Mouse (Mus musculus): ENCODE data around the gene Casc4.

Casc4 gene

GRCm38 (mm10) chr2:121866632-121867050 lies at the start of gene Casc4:
Gene Casc4, plus strand, starts transcription at chr2:121866970.
- peak; percentile 88 for DNase-seq (ENCODE audit: low spot score)

DNA sequence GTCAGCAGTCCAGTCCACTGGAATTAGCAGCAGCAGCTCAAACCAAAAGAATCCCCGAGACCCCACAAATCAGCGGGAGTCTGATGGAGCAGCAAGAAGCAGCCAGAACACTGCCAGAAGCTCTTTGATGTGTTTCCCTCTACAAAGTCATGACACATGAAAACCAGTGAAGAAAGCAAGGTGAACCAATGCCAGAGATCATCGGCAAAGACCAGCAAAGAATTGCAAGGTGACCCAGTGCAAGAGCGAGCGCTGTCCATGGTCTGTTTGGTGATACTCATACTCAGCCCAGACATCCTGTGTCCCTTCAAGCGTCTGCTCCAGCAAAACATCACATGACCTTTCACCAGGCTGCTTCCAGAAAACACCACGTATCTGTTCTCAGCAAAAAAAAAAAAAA lies 45.0 kb upstream of the Casc4 start:
- DNase-seq (ENCODE audit: low spot score), result no peak

DNA sequence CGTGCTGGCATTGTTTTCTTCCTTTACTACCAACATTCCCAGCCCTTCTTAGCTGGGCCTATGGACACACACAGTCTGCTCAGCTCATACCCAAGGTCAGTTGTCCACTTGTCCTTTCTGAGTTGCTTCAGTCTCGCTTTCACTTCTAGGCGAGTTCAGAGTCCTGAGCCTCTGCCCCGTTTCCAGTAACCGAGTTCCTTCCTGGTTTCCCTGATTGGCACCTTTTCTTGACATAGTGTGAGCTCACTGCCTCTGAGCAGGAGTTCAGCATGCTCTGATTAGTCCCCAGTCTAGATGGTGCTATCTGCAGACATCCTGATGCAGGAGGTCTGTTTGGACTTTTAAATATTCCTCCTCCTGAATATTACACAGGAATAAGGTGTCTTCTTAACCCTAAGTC lies 42.1 kb upstream of the Casc4 start:
- no peak for DNase-seq (ENCODE audit: low spot score)

DNA sequence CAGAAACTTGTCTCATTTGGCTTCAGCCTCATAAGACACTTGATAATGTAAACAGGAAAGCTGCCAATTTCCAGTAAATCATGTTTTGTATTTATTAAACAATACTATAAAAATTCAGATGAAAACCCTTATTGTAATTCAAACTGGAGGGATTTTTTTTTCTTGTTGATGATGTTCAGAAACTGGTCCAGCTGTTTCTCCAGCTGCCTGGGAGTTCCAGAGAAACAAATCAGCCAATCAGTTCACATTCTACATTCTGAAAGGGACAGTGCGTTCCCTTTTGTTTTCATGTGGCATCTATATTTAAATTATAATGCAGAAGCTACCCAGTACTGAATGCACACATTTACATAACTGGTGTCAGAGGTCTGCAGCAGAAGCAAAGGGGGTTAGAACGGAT lies 40.6 kb upstream of the Casc4 start:
- no peak for DNase-seq (ENCODE audit: low spot score)

DNA sequence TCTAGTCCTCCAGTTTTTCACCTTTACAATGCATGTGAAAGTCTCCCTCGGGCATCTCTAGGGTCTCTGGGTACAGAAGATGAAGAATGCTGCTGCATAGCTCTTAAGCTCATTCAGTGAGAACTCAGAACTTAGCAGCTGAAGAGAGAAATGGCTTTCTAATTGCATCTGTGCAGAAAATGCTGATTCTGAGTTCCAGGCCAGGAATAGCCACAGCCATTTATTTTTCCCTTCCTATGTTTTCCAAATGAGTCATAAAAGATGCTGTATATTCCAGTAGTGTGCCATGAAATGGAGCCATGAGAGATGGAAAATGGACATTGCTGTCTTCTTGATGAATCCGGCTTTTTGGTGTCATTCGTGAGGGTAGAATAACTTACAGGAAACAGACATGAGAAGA lies 38.4 kb upstream of the Casc4 start:
- DNase-seq (ENCODE audit: low spot score), result no peak

- peak; percentile 62 for DNase-seq (ENCODE audit: low spot score)
Observed at GRCm38 (mm10) chr2:121832484-121832894, 34.3 kb upstream of the Casc4 start.

GRCm38 (mm10) chr2:121834926-121835325 lies 31.8 kb upstream of the Casc4 start:
- DNase-seq (ENCODE audit: low spot score), result no peak

GRCm38 (mm10) chr2:121841453-121841852 lies 25.3 kb upstream of the Casc4 start:
- no peak for DNase-seq (ENCODE audit: low spot score)

DNA sequence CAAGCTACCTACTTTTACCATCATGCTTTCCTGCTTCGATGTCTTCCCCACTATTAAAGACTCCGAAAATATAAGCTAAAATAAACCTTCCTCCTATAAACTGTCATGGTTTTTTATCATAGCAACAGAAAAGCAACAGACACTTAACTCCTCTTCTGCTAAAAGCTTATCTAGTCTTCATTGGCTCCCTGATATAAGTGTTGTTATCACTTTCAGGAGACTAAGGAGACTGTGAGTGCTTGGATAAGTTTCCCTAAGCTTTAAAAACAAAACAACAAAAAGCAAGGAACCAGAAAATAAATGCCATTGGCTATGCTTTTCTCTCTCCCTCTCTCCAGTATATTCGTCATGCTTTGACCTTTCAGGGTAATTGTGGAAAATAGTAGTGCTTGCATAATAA lies 24.5 kb upstream of the Casc4 start:
- no peak for DNase-seq (ENCODE audit: low spot score)

DNA sequence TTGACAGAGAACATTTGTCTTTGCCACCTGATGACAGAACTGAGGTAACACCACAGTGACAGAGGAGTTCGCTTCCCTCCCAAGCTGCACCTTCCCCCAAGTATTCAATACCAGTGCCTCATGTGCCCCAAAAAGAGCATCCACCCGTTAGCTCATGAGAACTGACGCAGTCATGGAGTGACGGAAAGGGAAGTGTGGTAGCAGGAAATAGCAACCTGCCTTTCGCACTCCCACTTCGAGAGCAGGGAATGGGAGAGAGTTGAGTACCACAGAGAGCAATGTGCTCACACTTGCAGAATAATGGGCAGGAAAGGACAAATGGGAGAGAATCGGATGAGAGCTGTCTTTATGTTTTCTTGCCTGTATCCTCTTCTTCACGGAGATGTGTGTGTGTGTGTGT lies 20.7 kb upstream of the Casc4 start:
- DNase-seq (ENCODE audit: low spot score), result no peak

GRCm38 (mm10) chr2:121852045-121852444 lies 14.7 kb upstream of the Casc4 start:
- DNase-seq (ENCODE audit: low spot score), result peak; percentile 51

GRCm38 (mm10) chr2:121853974-121854373 lies 12.8 kb upstream of the Casc4 start:
- DNase-seq (ENCODE audit: low spot score), result no peak

DNA sequence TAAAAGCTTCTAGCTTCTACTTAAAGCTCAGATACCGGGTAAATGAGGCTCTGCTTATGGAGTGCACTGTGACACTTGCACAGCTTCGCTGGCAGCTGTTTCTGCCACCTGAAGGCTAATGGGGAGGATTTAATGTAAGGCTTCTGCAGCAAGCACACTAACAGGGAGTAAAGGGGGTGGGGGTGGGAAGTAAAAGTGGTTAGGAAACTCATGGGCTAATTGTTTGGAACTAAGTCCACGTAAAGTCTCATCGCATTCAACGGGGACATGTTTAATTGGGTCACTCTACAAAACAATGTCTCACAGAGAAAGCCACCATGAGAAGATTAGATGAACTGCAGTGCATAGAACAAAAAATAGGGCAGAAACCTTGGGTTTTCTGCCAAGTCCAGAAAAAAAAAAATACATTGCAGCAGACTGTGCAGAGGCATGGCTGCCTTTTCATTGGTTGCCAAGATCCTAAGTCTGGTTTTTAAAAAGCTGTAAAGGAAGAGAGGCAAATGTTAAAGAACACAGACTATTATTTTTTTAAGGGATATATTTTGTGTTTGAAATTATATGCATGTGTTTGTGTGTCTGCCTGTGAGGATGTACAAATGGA lies 7.3 kb upstream of the Casc4 start:
- no peak for DNase-seq (ENCODE audit: low spot score)

DNA sequence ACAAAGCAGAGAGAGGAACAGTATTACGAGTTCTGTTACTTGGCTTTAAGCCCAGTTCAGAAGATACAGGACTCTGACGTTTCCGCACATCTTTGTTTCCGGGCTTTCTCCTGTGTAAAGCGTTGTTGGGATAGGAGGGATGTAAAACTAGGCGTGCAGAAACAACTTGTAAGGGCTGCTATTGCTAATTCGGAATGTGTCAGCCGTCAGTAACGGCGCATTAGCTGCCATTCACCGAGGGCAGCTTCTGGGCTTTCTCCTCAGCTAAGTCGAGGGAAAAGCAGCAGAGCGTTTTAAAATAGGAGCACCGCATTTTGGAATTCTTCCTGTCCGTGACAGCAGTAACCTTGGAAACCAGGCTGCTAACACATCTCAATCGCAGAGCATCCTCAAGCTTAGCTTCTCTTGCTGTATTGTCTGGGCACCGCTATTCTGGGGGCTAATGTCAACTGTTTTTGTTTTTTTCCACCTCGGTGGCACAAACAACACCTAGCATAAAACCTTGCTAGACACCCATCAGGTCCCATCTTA lies 634 bp upstream of the Casc4 start:
- DNase-seq (ENCODE audit: low spot score), result no peak

GRCm38 (mm10) chr2:121867051-121867928 lies 520 bp downstream of the Casc4 start:
- DNase-seq (ENCODE audit: low spot score), result no peak

DNA sequence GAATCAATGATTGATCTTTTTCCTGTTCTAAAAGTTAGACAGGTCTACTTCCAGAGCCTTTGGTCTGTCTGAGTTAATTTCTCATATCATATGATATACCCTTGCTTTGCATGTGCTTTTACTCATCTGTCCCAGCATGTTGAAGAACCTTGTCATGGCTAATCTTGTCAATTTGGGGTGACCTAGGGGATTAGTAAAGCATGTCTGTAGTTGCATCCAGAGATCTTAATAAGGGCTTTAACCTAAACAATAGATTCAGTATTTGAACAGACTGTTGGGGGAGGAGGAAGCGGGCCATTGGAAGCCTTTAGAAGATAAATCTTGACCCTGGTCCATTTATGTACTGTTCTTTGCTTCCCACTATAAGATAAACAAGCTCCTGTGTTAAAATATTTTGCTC lies 12.7 kb downstream of the Casc4 start:
- no peak for DNase-seq (ENCODE audit: low spot score)

- DNase-seq (ENCODE audit: low spot score), result no peak
Observed at GRCm38 (mm10) chr2:121885509-121886106, 18.8 kb downstream of the Casc4 start.

- DNase-seq (ENCODE audit: low spot score), result no peak
Observed at GRCm38 (mm10) chr2:121886406-121886805, 19.6 kb downstream of the Casc4 start.

DNA sequence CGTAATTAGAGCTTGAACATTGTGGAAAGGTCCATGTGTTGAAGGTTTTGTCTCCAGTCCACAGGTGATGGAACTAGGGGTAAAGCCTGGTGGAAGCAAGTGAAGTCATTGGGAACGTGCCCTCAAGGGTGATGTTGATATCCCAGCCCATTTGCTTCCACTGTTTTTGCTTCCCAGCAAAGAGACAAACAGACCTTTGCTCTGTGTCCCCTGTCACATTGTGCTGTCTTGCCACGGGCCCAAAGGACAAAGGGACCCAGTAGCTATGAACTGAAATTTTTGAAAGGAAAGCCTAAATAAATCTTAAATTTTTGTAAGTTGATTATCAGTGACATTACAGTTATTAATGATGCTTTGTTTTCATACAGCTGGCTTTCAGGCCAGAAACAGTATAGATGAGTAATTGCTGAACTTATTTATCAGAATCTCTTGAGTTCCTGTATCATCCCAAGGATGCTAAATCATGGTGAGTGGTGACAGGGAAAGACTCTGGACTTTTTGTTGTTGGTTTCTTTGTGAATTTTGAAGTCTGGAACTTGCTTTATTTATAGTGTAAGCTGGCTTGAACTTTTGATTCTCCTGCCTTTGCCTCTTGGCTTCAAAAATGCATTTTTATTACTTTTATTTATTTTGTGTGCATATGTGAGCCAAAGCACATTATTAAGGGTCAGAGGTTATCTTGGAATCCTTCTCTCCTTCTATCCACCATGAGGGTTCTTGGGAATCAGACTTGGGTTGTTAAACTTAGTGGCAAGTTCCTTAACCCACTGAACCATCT lies 22.1 kb downstream of the Casc4 start:
- no peak for DNase-seq (ENCODE audit: low spot score)

DNA sequence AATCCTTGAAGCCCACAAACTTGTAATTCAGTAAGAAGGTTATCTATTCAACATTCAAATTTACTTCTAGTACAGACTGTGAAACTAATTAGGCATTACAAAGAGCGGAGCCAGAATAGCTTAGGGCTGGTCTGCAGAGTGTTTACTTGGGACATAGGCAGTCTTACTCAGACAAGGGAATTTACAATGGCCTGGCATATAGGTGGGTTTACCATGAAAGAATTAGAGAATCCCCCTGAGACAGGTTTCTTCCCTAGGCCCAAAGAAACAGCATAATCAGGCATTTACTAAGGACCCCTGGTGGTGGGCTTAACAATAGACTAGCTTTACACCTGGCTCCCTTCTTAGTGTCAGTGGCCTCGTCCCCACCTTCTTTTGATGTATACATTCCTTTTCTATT lies 28.5 kb downstream of the Casc4 start:
- DNase-seq (ENCODE audit: low spot score), result no peak

- no peak for DNase-seq (ENCODE audit: low spot score)
Observed at GRCm38 (mm10) chr2:121896825-121897224, 30.1 kb downstream of the Casc4 start.

- no peak for DNase-seq (ENCODE audit: low spot score)
Observed at GRCm38 (mm10) chr2:121909975-121910374, 43.2 kb downstream of the Casc4 start.
